Mouse (Mus musculus) megakaryocyte, embryonic 14.5 days (primary cell): ENCODE data around the gene Nt5dc1.

Experiments
- FLI1 ChIP-seq: IDR thresholded peaks from 2 replicates; pipeline ENCODE4 v1.6.1; 2012; ENCODE audit warnings: low read length, inconsistent platforms, mixed read lengths
- GATA1 ChIP-seq: IDR thresholded peaks from 3 replicates; pipeline ENCODE4 v1.6.1; 2012; ENCODE audit warnings: mixed read lengths, low read length, inconsistent platforms, borderline replicate concordance

DNA sequence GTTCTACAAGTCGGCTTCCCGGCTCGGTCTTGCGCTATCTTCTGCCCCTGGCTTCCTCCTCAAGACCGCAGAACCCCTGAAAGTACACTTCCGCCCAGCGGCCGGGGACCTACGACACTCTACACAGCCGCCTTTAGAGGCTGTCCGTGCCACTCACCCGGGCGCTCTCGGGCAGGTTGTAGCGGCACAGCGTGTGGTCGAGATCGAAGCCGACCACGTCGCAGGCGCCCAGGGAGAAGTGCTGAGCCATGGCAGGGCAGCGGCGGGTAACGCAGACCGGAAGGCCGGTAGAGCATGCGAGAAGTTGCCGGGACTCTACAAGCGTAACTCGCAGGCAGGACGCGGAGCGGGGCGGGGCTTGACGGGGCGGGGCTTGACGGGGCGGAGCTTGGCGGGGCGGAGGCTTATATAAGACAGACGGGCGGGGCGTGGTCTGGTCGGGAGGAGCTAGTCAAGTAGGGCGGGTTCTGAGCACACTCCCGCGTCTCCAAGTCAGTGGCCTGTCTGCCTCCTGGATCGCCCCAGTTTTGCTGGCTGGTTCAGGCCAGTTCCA is at the start of gene Nt5dc1:
- peak; percentile 73; the same call in 2 of the 3 replicates for TF ChIP-seq GATA1
- peak; percentile 53; the same call in 1 of the 2 replicates for TF ChIP-seq FLI1
